Mouse (Mus musculus): Measurements from ENCODE around the gene Auh.

DNA sequence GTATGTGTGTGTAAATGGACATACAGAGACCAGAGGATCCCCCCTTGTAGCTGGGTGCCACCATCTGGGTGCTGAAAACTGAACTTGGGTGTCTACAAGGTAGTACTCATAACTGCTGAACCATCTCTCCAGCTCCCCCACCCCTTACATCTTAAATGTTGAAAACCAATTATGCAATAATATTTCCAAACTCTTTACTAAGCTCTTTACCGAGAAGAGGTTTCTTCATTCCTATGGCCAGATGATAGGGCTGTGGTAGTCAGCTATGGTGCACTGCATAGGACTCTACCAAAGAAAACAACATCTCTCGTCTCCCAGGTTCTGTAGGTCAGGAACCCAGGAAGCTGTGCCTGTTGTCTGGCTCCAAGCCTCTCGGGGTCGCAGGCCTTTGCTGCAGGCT lies 83.9 kb downstream of the Auh start:
- TF ChIP-seq CTCF (conservative IDR thresholded peaks at IDR 0.05; ENCODE audit: insufficient read depth, insufficient read length, low read depth, low read length): no peak
- no peak for TF ChIP-seq POLR2A (IDR thresholded peaks at IDR 0.05; ENCODE audit: low read depth, low read length)
